Mouse (Mus musculus) liver, embryonic 12.5 days (tissue): ENCODE results near the gene Tnfsf13. TPM values are rescaled to one million over a fixed set of nuclear protein-coding genes. Genes with fewer than 3 reads are reported as not detected.
"Not testable (repeated sequence)": the region's sequence is repeated elsewhere in the genome, so short reads cannot be mapped to it uniquely, and the experiment has no call there.

Source experiments
- ATAC-seq: fragments of 200-750 bp; cut with Nextera tagmentation; 2 replicates; pipeline ENCODE4 v1.8.0; 2017; ENCODE audit warnings: moderate number of reproducible peaks, mild to moderate bottlenecking, moderate library complexity
- H3K27ac ChIP-seq: fragments of 300-500 bp; sonication (generic); 2 replicates; pipeline ENCODE4 v1.5.1; 2016; ENCODE audit warnings: mild to moderate bottlenecking
- H3K27me3 ChIP-seq: fragments of 300-500 bp; sonication (generic); replicated peaks from 2 replicates; pipeline ENCODE4 v1.6.1; 2016; ENCODE audit warnings: mild to moderate bottlenecking, moderate library complexity
- H3K36me3 ChIP-seq: fragments of 300-500 bp; sonication (generic); 2 replicates; pipeline ENCODE4 v1.6.1; 2016; ENCODE audit warnings: mild to moderate bottlenecking, moderate library complexity
- H3K4me1 ChIP-seq: fragments of 300-500 bp; sonication (generic); 2 replicates; pipeline ENCODE4 v1.6.1; 2016
- H3K4me2 ChIP-seq: fragments of 300-500 bp; sonication (generic); 2 replicates; pipeline ENCODE4 v1.6.1; 2016; ENCODE audit warnings: mild to moderate bottlenecking, moderate library complexity
- H3K4me3 ChIP-seq: fragments of 300-500 bp; sonication (generic); 2 replicates; pipeline ENCODE4 v1.5.1; 2016; ENCODE audit warnings: mild to moderate bottlenecking, moderate library complexity
- H3K9ac ChIP-seq: fragments of 300-500 bp; sonication (generic); 2 replicates; pipeline ENCODE4 v1.6.1; 2016; ENCODE audit warnings: mild to moderate bottlenecking, moderate library complexity
- H3K9me3 ChIP-seq: fragments of 300-500 bp; sonication (generic); replicated peaks from 2 replicates; pipeline ENCODE4 v1.6.1; 2016; ENCODE audit warnings: mild to moderate bottlenecking, moderate library complexity
- WGBS: fragments of 180-500 bp; shearing (Covaris S2); methylation state at CpG from one replicate; pipeline ENCODE4 v1.1.7; 2016; ENCODE audit not compliant: insufficient replicate concordance; 5-methylcytosine and 5-hydroxymethylcytosine counted together
- polyA plus RNA-seq: library from polyadenylated mRNA; unstranded; fragments of >200 nt; fragmentation: Nextera tagmentation; extraction: Ambion mirVana; gene quantifications from 2 replicates; pipeline ENCODE4 v1.2.1, GENCODE M21; 2016

Tnfsf13 gene
- polyA plus RNA-seq, 1 experiment from 2014 or later: 0.14 TPM

DNA sequence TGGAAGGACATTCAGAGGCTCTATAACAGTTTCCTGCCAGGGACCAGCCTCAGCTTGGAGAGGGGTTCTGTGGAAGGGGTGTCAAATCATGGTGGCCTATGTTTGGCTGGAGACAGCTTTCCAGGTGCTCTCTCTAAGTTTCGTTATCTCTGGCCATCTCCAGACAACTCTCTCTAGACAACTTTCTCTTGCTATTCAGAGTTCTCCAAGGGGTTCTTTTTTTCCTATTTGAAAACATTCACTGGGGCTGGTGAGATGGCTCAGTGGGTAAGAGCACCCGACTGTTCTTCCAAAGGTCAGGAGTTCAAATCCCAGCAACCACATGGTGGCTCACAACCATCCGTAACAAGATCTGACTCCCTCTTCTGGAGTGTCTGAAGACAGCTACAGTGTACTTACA lies 17.8 kb upstream of the Tnfsf13 start:
- H3K27me3 ChIP-seq, H3K36me3 ChIP-seq: not testable (repeated sequence)
- 66% methylated on average over 3 of the region's 3 CpGs for WGBS

GRCm38 (mm10) chr11:69702886-69703285 lies 17.3 kb upstream of the Tnfsf13 start:
- not testable (repeated sequence) for H3K4me2 ChIP-seq, H3K36me3 ChIP-seq, H3K9me3 ChIP-seq, H3K27ac ChIP-seq, H3K9ac ChIP-seq, ATAC-seq, H3K4me3 ChIP-seq, H3K27me3 ChIP-seq
- H3K4me1 ChIP-seq: peaks cover 22% of the 10 kb centered on the region
- WGBS: 86% methylated on average over 10 of the region's 10 CpGs

More for the DNA sequence above, 17.8 kb upstream of the Tnfsf13 start:
- H3K9ac ChIP-seq, H3K4me2 ChIP-seq, H3K4me3 ChIP-seq, H3K27ac ChIP-seq, ATAC-seq, H3K9me3 ChIP-seq: not testable (repeated sequence)
- H3K4me1 ChIP-seq: peaks cover 22% of the 10 kb centered on the region

- H3K27ac ChIP-seq: no peak overlapping the region
- H3K4me1 ChIP-seq: peaks cover 27% of the 10 kb centered on the region
- no peaks in the 10 kb centered on the region for H3K36me3 ChIP-seq
- no peak for ATAC-seq
- 0 out of 2 replicates have a peak overlapping the region, but pooled peaks have one; percentile 12 for H3K4me2 ChIP-seq
- H3K9me3 ChIP-seq: no peaks in the 10 kb centered on the region
- H3K4me3 ChIP-seq: no peak overlapping the region
- 7% methylated on average over 1 of the region's 1 CpGs for WGBS
- no peak overlapping the region for H3K9ac ChIP-seq
- peaks cover 13% of the 10 kb centered on the region for H3K27me3 ChIP-seq
Measured at GRCm38 (mm10) chr11:69699595-69699994, 14.0 kb upstream of the Tnfsf13 start.

DNA sequence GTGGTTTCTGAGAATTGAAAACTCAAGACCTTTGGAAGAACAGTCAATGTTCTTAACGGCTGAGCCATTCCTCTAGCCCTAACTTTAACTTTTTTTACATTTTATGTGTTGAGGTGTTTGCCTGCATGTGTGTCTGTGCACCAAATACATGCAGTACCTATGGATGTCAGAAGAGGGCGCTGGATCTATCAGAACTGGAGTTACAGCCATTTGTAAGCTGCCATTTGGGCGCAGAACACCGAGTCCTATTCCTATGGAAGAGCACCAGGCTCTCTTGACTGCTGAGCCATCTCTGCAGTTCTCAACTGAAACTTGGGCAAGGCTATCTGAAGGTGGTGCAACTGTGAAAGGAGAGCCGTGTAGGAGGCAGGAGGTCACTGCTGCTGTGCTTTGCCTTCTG lies 13.0 kb upstream of the Tnfsf13 start:
- no peak overlapping the region for H3K27ac ChIP-seq

DNA sequence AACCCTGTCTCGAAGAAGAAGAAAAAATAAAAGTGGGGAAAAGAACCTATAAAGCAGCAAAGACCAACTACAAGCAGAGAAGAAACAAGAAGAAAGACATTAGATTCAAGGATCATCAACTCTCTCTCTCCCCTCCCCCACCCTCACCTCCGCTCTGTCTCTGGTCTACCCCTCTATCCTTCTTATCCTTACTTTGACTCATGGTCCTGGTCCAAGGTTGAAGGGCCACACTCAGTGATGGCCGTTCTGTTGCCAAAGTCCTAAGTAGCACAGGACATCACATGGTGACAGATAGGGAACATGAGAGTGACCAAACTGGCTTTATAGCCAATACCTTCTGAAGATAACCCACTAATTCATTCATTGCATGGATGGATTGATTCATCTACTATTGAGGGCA lies 11.8 kb upstream of the Tnfsf13 start:
- Histone ChIP-seq H3K9ac (no peak overlapping the region), H3K9me3 (no peaks in the 10 kb centered on the region), H3K4me2 (no peak overlapping the region), H3K27me3 (peaks cover 15% of the 10 kb centered on the region), H3K4me1 (peaks cover 31% of the 10 kb centered on the region), H3K27ac (no peak overlapping the region), H3K36me3 (no peaks in the 10 kb centered on the region), H3K4me3 (no peak overlapping the region)
- WGBS: 80% methylated on average over 3 of the region's 3 CpGs
- ATAC-seq: no peak

More for the DNA sequence above, 13.0 kb upstream of the Tnfsf13 start:
- Histone ChIP-seq H3K36me3 (no peaks in the 10 kb centered on the region), H3K9ac (no peak overlapping the region), H3K4me3 (no peak overlapping the region), H3K27me3 (peaks cover 15% of the 10 kb centered on the region), H3K4me1 (peaks cover 23% of the 10 kb centered on the region), H3K9me3 (no peaks in the 10 kb centered on the region), H3K4me2 (no peak overlapping the region)
- ATAC-seq: no peak
- 61% methylated on average over 5 of the region's 5 CpGs for WGBS

GRCm38 (mm10) chr11:69695361-69696181 lies 10.0 kb upstream of the Tnfsf13 start, which contains the start of the genes Tnfsf12 and Tnfsfm13:
TSS of gene Tnfsf12 (minus strand) at chr11:69695849.
TSS of gene Tnfsfm13 (minus strand) at chr11:69696098.
- Histone ChIP-seq H3K4me1 (peaks cover 35% of the 10 kb centered on the region), H3K36me3 (no peaks in the 10 kb centered on the region), H3K27ac (peak within 1 kb of the TSS; percentile 34), H3K9me3 (no peaks in the 10 kb centered on the region), H3K9ac (peak within 1 kb of the TSS; percentile 69), H3K4me3 (peak within 1 kb of the TSS; percentile 56), H3K4me2 (peak within 1 kb of the TSS; percentile 78), H3K27me3 (peaks cover 15% of the 10 kb centered on the region)
- ATAC-seq: peak; percentile 49
- 10% methylated on average over 41 of the region's 41 CpGs for WGBS

DNA sequence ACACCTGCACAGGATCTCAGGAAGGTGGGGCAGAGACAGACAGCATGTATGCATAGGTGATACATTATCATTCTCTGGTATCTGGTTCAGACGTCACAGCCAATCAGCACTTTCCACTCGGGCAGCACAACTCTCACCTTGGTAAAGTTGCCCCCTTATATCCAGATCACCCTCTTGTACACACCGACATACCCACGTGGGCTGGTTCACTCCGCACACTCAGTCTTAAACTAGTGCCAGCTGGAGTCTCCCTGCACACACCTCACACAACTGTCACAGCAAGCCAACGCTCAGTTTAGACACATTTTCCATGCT lies 9.4 kb upstream of the Tnfsf13 start:
- H3K27me3 ChIP-seq: peaks cover 15% of the 10 kb centered on the region
- 0 out of 2 replicates have a peak overlapping the region, but pooled peaks have one; percentile 34 for H3K27ac ChIP-seq
- H3K36me3 ChIP-seq: no peaks in the 10 kb centered on the region
- ATAC-seq: no peak
- peak overlapping the region; percentile 56 for H3K4me3 ChIP-seq
- peak overlapping the region; percentile 69; the same call in 1 of the 2 replicates for H3K9ac ChIP-seq
- WGBS: 45% methylated on average over 6 of the region's 6 CpGs
- no peaks in the 10 kb centered on the region for H3K9me3 ChIP-seq
- H3K4me1 ChIP-seq: peaks cover 34% of the 10 kb centered on the region
- H3K4me2 ChIP-seq: peak overlapping the region; percentile 78

DNA sequence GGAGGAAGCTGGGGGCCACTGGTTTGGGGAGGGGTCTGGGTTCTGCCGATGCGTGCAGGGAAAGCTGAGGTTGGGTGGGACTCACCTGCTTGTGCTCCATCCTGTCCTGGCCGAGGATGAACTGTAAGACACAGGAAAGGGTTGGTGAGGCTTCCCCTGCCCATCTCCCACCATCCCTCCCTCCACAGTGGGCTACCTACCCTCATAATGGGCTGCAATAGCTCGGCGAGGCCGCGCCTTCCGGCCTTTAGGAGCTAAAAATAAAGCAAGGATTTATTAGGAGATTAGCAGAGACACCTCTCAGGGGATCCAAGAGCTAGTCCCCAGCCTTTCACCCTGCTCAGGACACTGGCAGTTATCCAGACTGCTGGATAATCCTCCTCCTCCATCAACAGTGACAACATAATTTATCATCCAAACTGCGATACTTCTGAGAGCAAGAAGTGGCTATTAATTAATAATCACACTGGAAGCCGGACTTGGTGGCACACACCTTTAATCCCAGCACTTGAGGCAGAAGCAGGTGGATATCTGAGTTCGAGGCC lies 7.9 kb upstream of the Tnfsf13 start:
- peaks cover 25% of the 10 kb centered on the region for H3K4me1 ChIP-seq
- no peaks in the 10 kb centered on the region for H3K36me3 ChIP-seq
- H3K27ac ChIP-seq: no peak overlapping the region
- no peaks in the 10 kb centered on the region for H3K9me3 ChIP-seq
- WGBS: 54% methylated on average over 11 of the region's 11 CpGs
- H3K9ac ChIP-seq: no peak overlapping the region
- ATAC-seq: no peak
- no peak overlapping the region for H3K4me3 ChIP-seq
- peaks cover 15% of the 10 kb centered on the region for H3K27me3 ChIP-seq
- no peak overlapping the region for H3K4me2 ChIP-seq

DNA sequence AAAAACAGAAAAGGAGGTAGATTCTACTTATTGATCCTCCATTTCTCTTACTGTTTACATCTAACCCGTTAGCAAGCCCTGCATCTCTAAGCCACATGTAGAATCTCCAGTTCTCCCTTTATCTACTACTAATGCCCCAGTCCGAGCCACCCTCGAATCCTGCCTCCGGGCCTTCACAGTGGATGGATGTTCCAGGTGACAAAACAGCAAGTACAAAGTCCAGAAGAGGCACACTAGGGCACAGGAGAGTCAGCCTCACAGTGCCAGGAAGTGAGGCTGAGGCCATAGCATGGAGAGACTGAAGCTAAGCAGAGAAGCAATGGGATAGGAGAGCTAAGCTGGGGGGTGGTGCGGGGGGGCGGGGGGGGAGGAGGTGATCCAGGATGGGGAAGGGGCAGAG lies 7.3 kb upstream of the Tnfsf13 start:
- Histone ChIP-seq H3K36me3 (no peaks in the 10 kb centered on the region), H3K27ac (no peak overlapping the region), H3K9ac (no peak overlapping the region), H3K9me3 (no peaks in the 10 kb centered on the region), H3K4me1 (peaks cover 25% of the 10 kb centered on the region), H3K27me3 (peaks cover 15% of the 10 kb centered on the region), H3K4me2 (no peak overlapping the region), H3K4me3 (no peak overlapping the region)
- WGBS: 74% methylated on average over 6 of the region's 6 CpGs
- no peak for ATAC-seq

- no peaks in the 10 kb centered on the region for H3K36me3 ChIP-seq
- WGBS: 32% methylated on average over 9 of the region's 9 CpGs
- peaks cover 25% of the 10 kb centered on the region for H3K4me1 ChIP-seq
- no peak overlapping the region for H3K4me3 ChIP-seq
- no peak overlapping the region for H3K9ac ChIP-seq
- no peak overlapping the region for H3K4me2 ChIP-seq
- no peak for ATAC-seq
- no peak overlapping the region for H3K27ac ChIP-seq
- no peaks in the 10 kb centered on the region for H3K9me3 ChIP-seq
- peaks cover 15% of the 10 kb centered on the region for H3K27me3 ChIP-seq
Measured at GRCm38 (mm10) chr11:69692196-69692811, 6.7 kb upstream of the Tnfsf13 start.

- H3K4me2 ChIP-seq: no peak overlapping the region
- no peak overlapping the region for H3K4me3 ChIP-seq
- no peak overlapping the region for H3K9ac ChIP-seq
- no peak overlapping the region for H3K27ac ChIP-seq
- peaks cover 8% of the 10 kb centered on the region for H3K27me3 ChIP-seq
- peaks cover 34% of the 10 kb centered on the region for H3K4me1 ChIP-seq
- no peak for ATAC-seq
- no peaks in the 10 kb centered on the region for H3K36me3 ChIP-seq
- WGBS: 87% methylated on average over 1 of the region's 1 CpGs
- H3K9me3 ChIP-seq: no peaks in the 10 kb centered on the region
Measured at GRCm38 (mm10) chr11:69689891-69690290, 4.3 kb upstream of the Tnfsf13 start.

GRCm38 (mm10) chr11:69687061-69687460 lies 1.5 kb upstream of the Tnfsf13 start:
- H3K4me1 ChIP-seq: peaks cover 28% of the 10 kb centered on the region
- WGBS: 52% methylated on average over 5 of the region's 5 CpGs
- H3K9ac ChIP-seq: no peak overlapping the region

More at GRCm38 (mm10) chr11:69687061-69687460, 1.5 kb upstream of the Tnfsf13 start:
- peaks cover 3% of the 10 kb centered on the region; the same call in 1 of the 2 replicates for H3K27me3 ChIP-seq
- H3K36me3 ChIP-seq: no peaks in the 10 kb centered on the region
- 0 out of 2 replicates have a peak overlapping the region, but pooled peaks have one; percentile 2 for H3K27ac ChIP-seq
- H3K9me3 ChIP-seq: no peaks in the 10 kb centered on the region
- ATAC-seq: no peak
- no peak overlapping the region for H3K4me3 ChIP-seq
- no peak overlapping the region for H3K4me2 ChIP-seq
